Mouse (Mus musculus) testis, adult 2 months (tissue): ENCODE measurements around the gene Tenm4. TPM values are rescaled to one million over a fixed set of nuclear protein-coding genes. Genes with fewer than 3 reads are reported as not detected.

Experiments used
- H3K27ac ChIP-seq: fragments of 200-500 bp; 2 replicates; pipeline ENCODE4 v1.5.1; 2012; ENCODE audit warnings: low read depth, low read length; ENCODE audit not compliant: control insufficient read depth, insufficient read depth
- H3K27me3 ChIP-seq: fragments of 200-500 bp; 2 replicates; pipeline ENCODE4 v1.6.1; 2012; ENCODE audit warnings: mild to moderate bottlenecking, low read length, moderate library complexity; ENCODE audit not compliant: control insufficient read depth, insufficient read depth
- H3K36me3 ChIP-seq: fragments of 200-500 bp; 2 replicates; pipeline ENCODE4 v1.6.1; 2012; ENCODE audit warnings: mild to moderate bottlenecking, low read length; ENCODE audit not compliant: control insufficient read depth, insufficient read depth
- H3K4me1 ChIP-seq: fragments of 200-500 bp; 2 replicates; pipeline ENCODE4 v1.6.1; 2012; ENCODE audit warnings: low read length; ENCODE audit not compliant: control insufficient read depth, insufficient read depth
- H3K4me3 ChIP-seq: fragments of 200-500 bp; 2 replicates; pipeline ENCODE4 v1.5.1; 2012; ENCODE audit warnings: low read depth, mild to moderate bottlenecking, low read length, moderate library complexity, mixed read lengths; ENCODE audit not compliant: control insufficient read depth
- CTCF ChIP-seq: fragments of 200-500 bp; IDR thresholded peaks from 2 replicates; pipeline ENCODE4 v1.5.1; 2012; ENCODE audit warnings: low read depth, mild to moderate bottlenecking, inconsistent platforms, low read length, moderate library complexity; ENCODE audit not compliant: control insufficient read depth, insufficient read depth, insufficient replicate concordance
- POLR2A ChIP-seq: fragments of 200-500 bp; IDR thresholded peaks from 2 replicates; pipeline ENCODE4 v1.6.1; 2012; ENCODE audit warnings: low read depth, mild to moderate bottlenecking, inconsistent platforms, low read length, moderate library complexity; ENCODE audit not compliant: control insufficient read depth
- polyA plus RNA-seq: library from polyadenylated mRNA; depleted of rRNA; stranded (reverse); fragments of >200 nt; gene quantifications from 2 replicates; pipeline ENCODE4 v1.2.3, GENCODE M21; 2012; rRNA removed

Tenm4 gene
- 1.9 and 2.3 TPM in 2 replicates for polyA plus RNA-seq

DNA sequence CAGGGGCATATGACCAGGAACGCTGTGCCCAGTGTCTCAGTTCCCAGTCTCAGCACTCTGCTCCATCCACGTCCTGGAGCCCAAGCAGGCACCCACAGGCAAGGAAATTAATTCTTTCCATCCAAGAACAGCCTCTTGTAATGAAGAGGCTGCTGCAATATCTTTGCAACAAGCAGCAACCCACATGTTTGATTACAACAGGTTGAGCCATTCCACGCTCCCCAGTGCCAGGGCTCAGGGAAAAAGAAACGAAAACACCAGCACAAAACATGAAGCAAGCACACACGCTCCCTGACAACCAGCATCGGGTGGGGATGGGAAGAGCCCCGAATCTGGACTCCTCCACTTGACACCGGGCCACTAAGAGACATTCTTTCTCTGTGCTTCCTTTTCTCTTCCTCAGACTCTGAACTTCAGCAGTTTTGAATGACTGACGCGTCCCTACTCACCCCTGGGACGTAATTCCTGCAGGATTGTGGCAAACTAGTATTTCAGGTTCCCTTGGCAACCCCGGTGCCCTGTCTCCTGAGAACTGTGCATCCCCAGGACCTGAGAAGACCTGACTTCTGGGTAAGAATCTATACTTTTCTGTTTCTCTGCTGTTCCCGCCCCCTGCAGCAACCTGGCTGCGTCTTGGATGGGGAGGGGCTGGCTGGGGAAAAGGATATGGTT lies at the start of gene Tenm4:
Gene Tenm4 (plus strand): TSS at position 323 of the 672 bp plus-strand sequence.
- no peak within 1 kb of the TSS for H3K27ac ChIP-seq
- peaks cover 4% of the 10 kb centered on the region for H3K4me1 ChIP-seq
- no peak for TF ChIP-seq POLR2A
- TF ChIP-seq CTCF: no peak
- no peak within 1 kb of the TSS for H3K4me3 ChIP-seq
- no peaks in the 10 kb centered on the region for H3K36me3 ChIP-seq
- H3K27me3 ChIP-seq: no peaks in the 10 kb centered on the region

DNA sequence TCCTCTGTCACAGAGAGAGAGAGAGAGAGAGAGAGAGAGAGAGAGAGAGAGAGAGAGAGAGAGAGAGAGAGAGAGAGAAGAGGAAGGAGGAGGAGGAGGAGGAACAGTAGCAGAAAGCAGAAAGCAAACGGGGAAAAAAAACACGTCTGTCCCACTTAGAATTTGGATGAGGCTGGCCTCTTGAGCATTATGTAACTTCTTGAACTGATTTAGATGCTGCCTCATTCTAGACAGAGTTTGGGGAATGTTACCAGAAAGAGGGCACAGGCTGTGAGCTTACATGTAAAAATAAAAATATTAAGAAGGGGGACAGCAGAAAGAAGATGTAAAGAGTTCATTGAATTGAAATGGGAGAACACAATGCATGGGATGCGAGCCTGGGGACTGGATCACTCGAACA lies 40.3 kb upstream of the Tenm4 start:
- Histone ChIP-seq H3K4me1 (no peaks in the 10 kb centered on the region), H3K36me3 (no peaks in the 10 kb centered on the region), H3K27me3 (no peaks in the 10 kb centered on the region), H3K4me3 (no peak overlapping the region), H3K27ac (no peak overlapping the region)
- TF ChIP-seq CTCF: no peak
- TF ChIP-seq POLR2A: no peak

DNA sequence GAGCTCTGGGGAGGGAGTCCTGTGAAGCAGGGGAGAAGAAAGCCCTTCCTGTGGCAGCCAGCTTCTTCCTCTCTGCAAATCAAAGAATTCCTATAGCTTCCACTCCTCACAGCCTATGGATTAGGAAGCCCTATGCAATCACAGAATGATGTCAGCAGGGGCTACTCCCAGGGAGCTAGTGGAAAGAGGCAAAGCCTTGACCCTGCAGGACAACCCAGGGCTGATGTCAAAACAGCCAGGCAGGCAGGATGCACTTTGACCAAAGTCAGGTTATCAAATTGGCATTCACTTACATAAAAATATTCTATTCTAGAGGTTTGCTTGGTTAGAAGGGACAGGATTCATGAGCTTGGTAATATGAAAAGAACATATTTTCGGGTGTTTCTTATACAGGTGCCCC lies 39.9 kb upstream of the Tenm4 start:
- Histone ChIP-seq H3K27ac (no peak overlapping the region), H3K4me1 (no peaks in the 10 kb centered on the region), H3K27me3 (no peaks in the 10 kb centered on the region), H3K36me3 (no peaks in the 10 kb centered on the region), H3K4me3 (no peak overlapping the region)
- TF ChIP-seq POLR2A (no peak), CTCF (no peak)

DNA sequence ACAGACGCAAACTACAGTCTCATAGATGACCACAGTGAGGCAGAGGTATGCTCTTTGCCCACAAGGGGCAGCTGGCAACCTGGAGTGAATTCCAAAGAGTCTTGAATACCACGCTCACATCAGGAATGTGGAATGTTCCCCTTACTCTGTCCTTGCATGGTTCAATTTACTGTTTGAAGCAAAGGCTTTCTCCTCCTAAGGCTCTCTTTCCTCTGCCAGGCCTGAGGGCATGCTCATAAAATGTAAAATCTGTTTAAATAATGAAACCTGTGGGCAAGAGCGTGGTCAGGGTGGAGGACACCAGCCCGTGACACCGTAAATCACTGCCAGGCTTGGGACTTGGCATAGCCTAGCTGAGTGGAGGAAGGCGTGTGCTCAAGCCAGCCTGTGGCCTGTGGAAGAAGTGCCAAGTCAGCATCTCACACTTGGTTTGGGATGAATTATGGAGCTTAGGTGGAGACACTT lies 34.5 kb upstream of the Tenm4 start:
- H3K4me3 ChIP-seq: no peak overlapping the region
- H3K27ac ChIP-seq: no peak overlapping the region
- TF ChIP-seq CTCF: no peak
- no peak for TF ChIP-seq POLR2A
- no peaks in the 10 kb centered on the region for H3K4me1 ChIP-seq
- no peaks in the 10 kb centered on the region for H3K27me3 ChIP-seq
- H3K36me3 ChIP-seq: no peaks in the 10 kb centered on the region

DNA sequence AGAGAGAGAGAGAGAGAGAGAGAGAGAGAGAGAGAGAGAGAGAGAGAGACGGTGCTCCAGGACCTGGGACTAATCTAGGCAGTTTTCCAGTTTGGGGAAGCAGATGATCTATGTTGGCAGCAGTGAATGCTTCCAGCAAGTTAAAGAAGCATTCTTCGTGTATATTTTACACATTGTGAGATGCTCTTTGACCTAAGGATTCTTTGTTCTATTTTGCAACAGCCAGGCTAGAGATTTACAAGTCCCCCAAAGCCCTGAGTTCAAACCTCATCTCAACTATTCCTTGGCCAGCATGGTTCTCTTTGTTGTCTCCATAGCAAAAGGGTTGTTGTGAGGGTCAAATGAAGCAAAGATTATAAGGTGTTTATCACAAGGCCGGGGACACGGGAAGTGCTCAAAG lies 29.2 kb upstream of the Tenm4 start:
- Histone ChIP-seq H3K27me3 (no peaks in the 10 kb centered on the region), H3K4me1 (no peaks in the 10 kb centered on the region), H3K36me3 (no peaks in the 10 kb centered on the region), H3K27ac (no peak overlapping the region), H3K4me3 (no peak overlapping the region)
- no peak for TF ChIP-seq CTCF
- no peak for TF ChIP-seq POLR2A

DNA sequence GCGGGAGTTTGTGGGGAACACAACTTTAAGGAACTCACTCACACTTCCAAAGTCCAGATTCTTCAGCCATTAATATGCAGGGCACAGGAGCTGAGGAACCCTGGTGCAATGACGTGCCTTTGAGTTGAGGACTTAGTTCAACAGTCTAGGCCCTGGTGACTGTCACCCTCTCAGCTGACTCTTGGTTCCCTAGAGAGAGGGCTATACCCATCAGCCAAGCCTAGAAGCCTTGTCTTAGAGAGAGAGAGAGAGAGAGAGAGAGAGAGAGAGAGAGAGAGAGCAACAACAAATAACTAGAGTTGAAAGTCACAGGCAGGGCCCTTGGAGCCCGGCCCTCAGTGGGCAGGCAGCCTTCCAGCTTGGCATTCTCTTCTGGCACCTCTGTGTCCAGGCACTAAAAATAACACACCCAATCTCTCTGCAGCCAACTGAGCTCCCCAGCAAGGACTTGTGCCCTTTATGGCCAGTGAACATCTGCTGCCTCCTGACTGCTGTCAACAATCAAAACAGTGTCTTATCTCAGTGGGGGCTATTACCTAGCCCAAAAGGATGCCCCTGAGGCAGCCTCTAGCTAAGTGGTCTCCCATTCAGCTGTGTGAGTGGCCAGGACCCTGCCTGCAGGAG lies 28.0 kb upstream of the Tenm4 start:
- Histone ChIP-seq H3K4me1 (no peaks in the 10 kb centered on the region), H3K27ac (no peak overlapping the region), H3K27me3 (no peaks in the 10 kb centered on the region), H3K4me3 (no peak overlapping the region), H3K36me3 (no peaks in the 10 kb centered on the region)
- TF ChIP-seq POLR2A: no peak
- TF ChIP-seq CTCF: no peak

DNA sequence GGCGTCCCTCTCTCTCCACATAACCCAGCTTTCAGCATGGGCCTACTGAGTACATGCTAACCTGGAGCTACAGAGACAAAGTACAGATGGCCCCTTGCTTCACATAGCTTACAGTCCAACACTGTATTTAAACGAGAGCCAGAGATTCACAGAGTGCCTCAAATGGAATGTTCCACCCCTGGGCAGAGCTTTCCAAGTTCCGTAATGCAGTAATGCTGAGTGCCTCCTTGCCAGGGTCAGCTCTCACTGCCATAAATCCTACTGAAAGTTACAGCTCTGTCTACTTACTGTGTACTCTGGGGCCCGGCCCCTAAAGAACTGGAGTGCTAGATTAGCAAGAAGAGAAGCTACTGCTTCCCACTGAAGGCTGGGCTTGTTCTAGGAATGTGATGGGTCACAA lies 23.6 kb upstream of the Tenm4 start:
- TF ChIP-seq POLR2A (no peak), CTCF (no peak)
- Histone ChIP-seq H3K27ac (no peak overlapping the region), H3K4me1 (no peaks in the 10 kb centered on the region), H3K27me3 (no peaks in the 10 kb centered on the region), H3K36me3 (no peaks in the 10 kb centered on the region), H3K4me3 (no peak overlapping the region)
